Mouse (Mus musculus) neural tube, postnatal 0 days (tissue): Measurements from ENCODE around the gene Kcne1. TPM values are rescaled to one million over a fixed set of nuclear protein-coding genes. Genes with fewer than 3 reads are reported as not detected.

Source experiments
- polyA plus RNA-seq: library from polyadenylated mRNA; unstranded; fragments of >200 nt; fragmentation: Nextera tagmentation; extraction: Ambion mirVana; gene quantifications from 2 replicates; pipeline ENCODE4 v1.2.1, GENCODE M21; 2015

The Kcne1 gene
- 0.18 and 0.42 TPM in 2 replicates for polyA plus RNA-seq

GRCm38 (mm10) chr16:92359229-92359628, at the start of gene Kcne1:
Kcne1 (minus strand) TSS chr16:92359468.

GRCm38 (mm10) chr16:92321341-92321740, 37.9 kb downstream of the Kcne1 start, which contains the start of gene Fam243:
Fam243 (minus strand) TSS chr16:92321441.

GRCm38 (mm10) chr16:92300649-92301411, 58.4 kb downstream of the Kcne1 start, which contains the start of gene Smim11:
Smim11 (plus strand) TSS chr16:92301286.

Other genes starting within 250 kb of the Kcne1 start
- 0.14 and 0.44 TPM in 2 replicates for gene Kcne2, start 67.1 kb downstream of the Kcne1 start, polyA plus RNA-seq
- gene Smim11, start 58.2 kb downstream of the Kcne1 start, polyA plus RNA-seq, result 56.6 and 70.8 TPM in 2 replicates
- gene Fam243, start 38.0 kb downstream of the Kcne1 start, polyA plus RNA-seq, result not detected in 2 replicates
- 78.5 and 79.8 TPM in 2 replicates for gene Rcan1, start 111.4 kb upstream of the Kcne1 start, polyA plus RNA-seq
- 0.57 and 0.75 TPM in 2 replicates for gene Clic6, start 126.3 kb upstream of the Kcne1 start, polyA plus RNA-seq